Mouse (Mus musculus): ENCODE measurements around the gene Tbxas1.

Tbxas1 gene

GRCm38 (mm10) chr6:38923870-38924817 lies 48.9 kb downstream of the Tbxas1 start:
- DNase-seq, result no peak

GRCm38 (mm10) chr6:38925719-38926118 lies 50.5 kb downstream of the Tbxas1 start:
- no peak for DNase-seq

- no peak for DNase-seq
Measured at GRCm38 (mm10) chr6:38926135-38926962, 51.1 kb downstream of the Tbxas1 start.

- no peak for DNase-seq
Measured at GRCm38 (mm10) chr6:38926963-38927361, 51.8 kb downstream of the Tbxas1 start.

GRCm38 (mm10) chr6:38928489-38928888 lies 53.3 kb downstream of the Tbxas1 start:
- no peak for DNase-seq

- DNase-seq, result no peak
Measured at GRCm38 (mm10) chr6:38936009-38936408, 60.8 kb downstream of the Tbxas1 start.

GRCm38 (mm10) chr6:38938421-38938820 lies 63.2 kb downstream of the Tbxas1 start:
- no peak for DNase-seq

GRCm38 (mm10) chr6:38939096-38939495 lies 63.9 kb downstream of the Tbxas1 start:
- no peak for DNase-seq

- DNase-seq, result no peak
Measured at GRCm38 (mm10) chr6:38941016-38941415, 65.8 kb downstream of the Tbxas1 start.

GRCm38 (mm10) chr6:38942771-38943170 lies 67.6 kb downstream of the Tbxas1 start:
- DNase-seq, result no peak

- no peak for DNase-seq
Measured at GRCm38 (mm10) chr6:38944392-38944791, 69.2 kb downstream of the Tbxas1 start.

- DNase-seq, result no peak
Measured at GRCm38 (mm10) chr6:38944826-38945225, 69.6 kb downstream of the Tbxas1 start.

GRCm38 (mm10) chr6:38945681-38946080 lies 70.5 kb downstream of the Tbxas1 start:
- no peak for DNase-seq

- no peak for DNase-seq
Measured at GRCm38 (mm10) chr6:38947282-38947681, 72.1 kb downstream of the Tbxas1 start.

- no peak for DNase-seq
Measured at GRCm38 (mm10) chr6:38949683-38950161, 74.5 kb downstream of the Tbxas1 start.

- DNase-seq, result no peak
Measured at GRCm38 (mm10) chr6:38950341-38950740, 75.1 kb downstream of the Tbxas1 start.

- no peak for DNase-seq
Measured at GRCm38 (mm10) chr6:38950838-38951237, 75.6 kb downstream of the Tbxas1 start.

- DNase-seq, result no peak
Measured at GRCm38 (mm10) chr6:38956641-38957040, 81.4 kb downstream of the Tbxas1 start.

GRCm38 (mm10) chr6:38957246-38957645 lies 82.0 kb downstream of the Tbxas1 start:
- no peak for DNase-seq

GRCm38 (mm10) chr6:38959502-38959901 lies 84.3 kb downstream of the Tbxas1 start:
- no peak for DNase-seq

- DNase-seq, result no peak
Measured at GRCm38 (mm10) chr6:38960367-38960766, 85.2 kb downstream of the Tbxas1 start.

- peak; percentile 40 for DNase-seq
Measured at GRCm38 (mm10) chr6:38960791-38961426, 85.7 kb downstream of the Tbxas1 start.

GRCm38 (mm10) chr6:38961427-38962033 lies 86.3 kb downstream of the Tbxas1 start:
- DNase-seq, result no peak

All from right cerebral cortex, postnatal 25 days (tissue).